Mouse (Mus musculus) CD8-positive naive resting alpha-beta T cell, adult 2 months (primary cell): ENCODE results near the gene Clstn1.

ENCODE experiments used
- DNase-seq, 2 experiments: peaks; one replicate each; pipeline ENCODE4 v3.0.0; 2022; ENCODE audit warnings: low read depth in 2 of 2, low spot score in 2 of 2

Gene Clstn1

DNA sequence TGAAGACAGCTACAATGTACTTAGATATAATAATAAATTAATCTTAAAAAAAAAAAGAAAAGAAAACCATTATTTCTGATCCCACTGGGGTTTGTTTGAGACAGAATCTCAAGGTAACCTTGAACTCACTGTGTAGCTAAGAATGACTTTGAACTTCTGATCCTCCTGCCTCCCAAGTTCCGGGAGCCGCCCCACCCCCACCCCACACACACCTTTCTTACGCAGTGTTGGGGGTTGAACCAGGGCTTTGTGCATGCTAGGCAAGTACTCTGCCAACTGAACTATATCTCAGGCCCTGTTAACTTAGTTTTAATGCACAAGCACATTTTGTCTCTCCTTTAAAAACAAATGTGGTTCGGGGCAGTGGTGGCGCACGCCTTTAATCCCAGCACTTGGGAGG, 84.9 kb downstream of the Clstn1 start:
- no peak for DNase-seq

DNA sequence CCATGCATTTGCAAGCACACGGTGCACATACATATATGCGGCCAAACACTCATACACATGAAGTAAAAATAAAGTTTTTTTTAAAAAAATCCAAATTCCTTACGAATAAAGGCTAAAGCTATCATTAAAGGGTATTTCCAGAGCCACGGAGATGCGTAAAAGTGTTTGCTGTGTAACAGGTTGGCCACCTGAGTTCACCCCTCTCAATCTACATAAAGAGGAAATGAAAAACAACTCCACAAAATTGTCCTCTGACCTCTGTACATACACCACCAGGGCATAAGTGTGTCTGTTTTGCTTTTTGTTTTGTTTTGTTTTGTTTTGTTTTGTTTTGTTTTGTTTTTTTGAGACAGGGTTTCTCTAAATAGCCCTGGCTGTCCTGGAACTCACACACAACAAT, 86.5 kb downstream of the Clstn1 start:
- DNase-seq = no peak

DNA sequence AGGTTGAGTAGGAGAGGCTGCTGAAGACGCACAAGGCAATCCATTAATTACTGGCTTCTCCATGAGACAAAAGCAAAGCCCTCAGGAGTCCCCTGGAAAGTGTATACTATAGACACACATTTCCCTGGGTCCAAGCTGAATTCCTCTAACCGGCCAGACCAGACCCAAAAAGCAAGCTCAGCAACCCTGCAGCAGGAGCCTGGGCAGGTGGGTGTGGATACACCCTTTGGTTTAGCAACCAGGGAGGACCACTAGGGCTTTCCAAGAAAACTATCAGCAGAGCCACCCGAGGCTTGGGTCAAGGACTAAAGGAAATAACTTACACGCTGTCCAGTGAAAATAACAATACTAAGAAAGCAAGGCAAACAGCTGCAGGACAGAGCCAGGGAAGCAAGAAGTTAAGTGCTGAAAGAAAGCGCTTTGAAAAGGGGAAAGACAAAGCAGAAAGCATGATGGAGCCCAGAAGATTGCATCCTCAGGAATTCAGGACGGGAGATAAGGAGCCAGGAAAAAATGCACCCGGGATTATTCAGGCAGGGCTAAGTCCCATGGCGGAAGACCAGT, 88.6 kb downstream of the Clstn1 start:
- no peak for DNase-seq

DNA sequence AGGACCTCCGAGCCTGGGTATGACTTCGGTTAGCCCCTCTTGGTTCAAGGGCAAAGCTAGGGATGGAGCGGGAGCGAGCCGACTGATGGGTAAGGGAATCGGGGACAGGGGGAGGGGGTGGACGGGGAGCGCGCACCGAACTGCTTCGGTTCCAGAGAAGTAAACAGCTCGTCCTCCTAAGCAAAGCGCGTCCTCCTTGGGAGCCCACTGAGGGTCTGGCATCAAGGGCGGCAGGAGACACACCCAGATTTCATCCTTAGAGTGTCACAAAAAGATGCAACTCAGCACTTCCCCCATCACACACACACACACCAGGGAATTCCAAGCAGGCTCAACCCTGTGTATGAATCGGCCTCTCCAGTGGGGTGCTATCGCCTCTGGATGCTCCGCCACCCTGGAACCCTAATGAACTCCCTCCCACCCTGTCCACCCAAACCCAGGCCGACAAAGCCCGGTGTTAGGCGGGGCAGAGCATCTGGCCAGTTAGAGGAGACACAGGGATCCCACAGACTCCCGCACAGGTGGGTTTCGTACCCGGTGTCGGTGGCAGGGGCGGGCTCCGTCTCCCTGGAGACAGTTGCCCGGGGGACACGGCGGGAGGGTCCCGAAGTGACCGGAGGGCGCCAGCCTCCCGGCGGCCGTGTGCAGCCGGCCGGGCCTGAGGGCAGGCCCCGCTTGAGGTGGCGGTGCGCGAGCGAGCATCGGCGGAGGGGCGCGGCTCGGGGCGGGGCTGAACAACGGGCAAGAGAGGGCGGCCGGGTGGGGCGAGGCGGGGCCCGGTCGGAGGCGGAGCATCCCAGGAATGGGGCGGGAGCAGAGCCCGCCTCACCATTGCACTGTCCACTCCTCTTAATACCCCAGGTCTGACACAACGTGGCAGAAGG, 89.4 kb downstream of the Clstn1 start:
- no peak for DNase-seq

DNA sequence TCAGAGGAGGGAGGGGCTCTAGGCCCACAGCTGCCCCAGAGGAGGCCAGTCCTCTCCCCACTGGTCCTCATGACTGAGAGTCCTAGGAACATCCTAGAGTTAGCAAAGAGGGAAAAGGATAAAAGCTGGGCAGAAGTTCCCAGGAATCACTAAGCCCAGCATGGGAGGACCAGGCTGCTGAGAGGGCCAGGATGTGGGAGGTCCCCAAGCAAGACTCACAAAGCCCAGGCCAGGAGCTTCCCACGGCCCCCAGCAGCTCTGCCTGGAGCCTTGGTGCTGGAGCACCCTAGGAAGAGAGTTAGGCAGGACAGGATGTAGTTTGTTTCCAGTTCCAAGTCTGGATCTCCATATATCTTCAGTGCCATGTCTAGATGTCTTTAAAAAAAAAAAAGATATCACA, 91.7 kb downstream of the Clstn1 start:
- DNase-seq = no peak

DNA sequence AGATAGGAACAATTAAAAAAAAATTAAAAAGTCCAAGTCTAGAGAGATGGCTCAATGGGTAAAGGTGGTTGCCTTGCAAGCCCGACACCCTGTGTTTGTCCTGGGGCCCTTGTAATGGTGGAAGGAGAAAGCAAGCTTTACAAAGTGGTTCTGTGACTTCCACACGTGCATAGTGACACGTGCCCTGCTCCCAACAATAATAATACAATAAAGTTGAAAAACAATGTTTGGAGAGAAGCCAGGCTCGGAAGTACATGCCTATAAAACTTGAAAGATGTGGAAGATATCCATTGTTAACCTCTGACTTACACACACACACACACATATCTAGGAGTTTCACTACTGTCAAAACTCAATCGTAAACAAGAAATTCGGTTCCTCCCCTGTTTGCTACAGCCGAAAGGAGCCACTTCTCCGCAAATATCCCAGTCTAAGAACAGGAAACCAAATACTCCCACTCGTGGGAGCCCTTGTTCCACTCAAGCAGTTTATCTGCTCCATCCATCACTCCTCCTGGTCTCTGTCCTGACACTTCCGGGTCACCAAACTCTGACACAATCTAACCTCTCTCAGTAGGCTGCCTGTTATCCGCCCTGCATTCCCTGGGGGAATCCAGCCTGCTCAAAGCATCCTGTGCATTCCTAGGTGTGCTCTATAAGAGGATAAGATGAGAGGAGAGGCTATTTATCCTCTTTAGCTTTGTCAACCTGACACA, 92.9 kb downstream of the Clstn1 start:
- no peak for DNase-seq

DNA sequence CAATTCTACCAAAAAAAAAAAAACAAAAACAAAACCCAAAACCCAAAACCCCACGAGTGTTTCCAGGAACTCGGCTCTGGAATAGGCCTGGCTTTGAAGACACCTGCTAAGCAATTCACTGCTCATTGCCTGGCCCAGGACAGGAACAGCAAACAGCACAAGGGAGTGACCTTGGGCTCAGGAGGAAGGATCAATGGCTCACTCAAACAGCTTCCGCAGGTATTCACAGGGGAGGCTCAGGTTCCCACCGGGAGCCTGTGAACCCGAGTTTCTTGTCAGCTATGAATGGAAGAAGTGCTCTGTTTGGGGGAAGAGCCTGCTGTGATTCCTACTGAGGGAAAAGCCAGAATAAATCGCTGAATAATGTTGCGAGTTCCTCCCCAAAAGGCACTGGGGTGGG, 97.6 kb downstream of the Clstn1 start:
- no peak for DNase-seq

DNA sequence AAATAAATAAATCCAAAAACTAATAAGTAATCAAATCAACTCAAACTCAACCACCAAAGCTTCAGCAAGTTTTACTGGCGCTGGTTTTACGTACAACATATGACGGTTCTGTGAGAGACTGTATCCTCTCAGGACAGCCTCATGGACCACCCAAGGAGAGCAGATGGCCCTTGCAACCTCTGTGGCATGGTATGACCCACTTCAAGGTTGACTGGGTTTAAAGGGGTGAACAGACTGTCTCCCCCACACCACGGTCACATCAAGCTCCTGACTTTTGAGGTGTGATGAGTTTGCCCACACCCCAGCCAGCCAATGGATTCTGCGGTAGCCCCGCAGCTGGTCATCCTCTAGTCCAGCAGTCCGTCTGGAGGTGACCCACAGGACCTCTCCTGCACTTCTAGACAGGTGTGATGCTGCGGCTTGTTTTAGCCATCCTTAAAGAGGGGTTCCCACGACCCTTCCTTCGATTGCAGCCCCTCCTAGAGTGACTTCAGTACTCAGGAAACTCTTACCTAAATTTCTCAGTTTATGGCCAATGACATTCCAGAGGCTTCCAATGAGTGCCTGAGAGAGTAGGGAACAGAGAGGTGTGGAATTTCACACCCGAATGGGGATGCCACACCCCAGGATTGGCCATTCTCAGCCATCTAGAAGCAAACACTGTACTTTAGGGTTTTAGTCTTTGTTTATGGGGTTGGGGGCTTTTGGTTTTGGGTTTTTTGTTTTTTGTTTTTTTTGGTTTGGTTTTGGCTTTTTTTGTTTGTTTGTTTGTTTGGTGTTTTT, 98.8 kb downstream of the Clstn1 start:
- DNase-seq = no peak

DNA sequence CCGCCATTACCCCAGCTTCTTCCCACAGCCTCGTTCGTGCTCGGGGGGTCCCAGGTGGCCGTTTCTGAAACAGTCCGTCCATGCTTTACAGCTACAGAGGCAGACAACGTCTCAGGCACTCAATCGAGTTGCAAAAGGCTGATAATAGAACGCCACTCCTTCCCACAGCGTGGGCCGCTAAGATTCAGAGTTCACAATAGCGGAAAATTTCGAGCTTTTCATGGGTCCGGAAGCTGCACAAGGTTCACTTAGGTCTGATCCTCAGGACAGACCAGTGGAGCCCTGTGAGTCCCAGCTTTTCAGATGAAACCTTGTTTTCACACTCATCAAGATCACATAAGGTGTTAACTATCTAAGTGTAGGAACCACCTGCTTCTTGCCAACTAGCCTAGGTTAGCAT, 102.6 kb downstream of the Clstn1 start:
- no peak for DNase-seq

DNA sequence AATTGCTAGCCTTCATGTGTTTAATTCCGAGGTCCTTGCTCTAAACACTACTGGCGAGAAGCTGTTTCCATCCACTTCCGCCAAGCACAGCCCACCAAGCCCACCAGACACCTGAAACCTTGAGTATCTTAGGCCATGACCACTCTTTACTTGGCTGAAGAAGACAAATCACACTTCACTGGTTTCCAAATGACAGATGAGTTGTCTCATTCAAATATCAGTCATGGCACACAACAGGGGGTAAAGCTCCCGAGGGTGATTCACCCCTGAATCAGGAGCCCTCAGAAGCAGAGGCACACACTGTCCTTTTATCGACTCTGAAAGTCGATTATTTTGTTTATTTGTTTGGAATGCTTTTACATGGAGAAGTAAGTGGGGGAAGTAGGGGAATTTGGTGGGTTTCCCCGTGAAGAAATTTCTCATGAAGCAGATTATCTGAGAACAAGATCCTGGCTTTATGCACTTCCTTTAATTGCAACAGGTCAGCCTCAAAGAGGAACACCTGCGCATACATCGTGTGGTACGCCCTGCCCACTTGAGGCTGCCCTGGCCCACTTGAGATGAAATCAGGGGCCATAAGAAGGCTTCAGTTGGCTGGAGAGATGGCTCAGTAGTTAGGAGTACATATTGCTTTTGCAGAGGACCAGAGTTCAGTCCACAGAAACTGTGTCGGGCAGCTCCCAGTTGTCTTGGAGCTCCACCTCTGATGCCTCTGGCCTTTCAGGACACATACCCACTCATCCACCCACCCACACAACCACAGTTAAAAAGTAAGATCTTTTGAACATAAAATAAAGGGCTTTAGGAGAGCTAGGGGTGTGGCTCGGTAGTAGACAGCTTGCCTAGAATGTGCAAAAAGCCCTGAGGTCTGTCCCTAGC, 103.8 kb downstream of the Clstn1 start:
- DNase-seq = no peak

DNA sequence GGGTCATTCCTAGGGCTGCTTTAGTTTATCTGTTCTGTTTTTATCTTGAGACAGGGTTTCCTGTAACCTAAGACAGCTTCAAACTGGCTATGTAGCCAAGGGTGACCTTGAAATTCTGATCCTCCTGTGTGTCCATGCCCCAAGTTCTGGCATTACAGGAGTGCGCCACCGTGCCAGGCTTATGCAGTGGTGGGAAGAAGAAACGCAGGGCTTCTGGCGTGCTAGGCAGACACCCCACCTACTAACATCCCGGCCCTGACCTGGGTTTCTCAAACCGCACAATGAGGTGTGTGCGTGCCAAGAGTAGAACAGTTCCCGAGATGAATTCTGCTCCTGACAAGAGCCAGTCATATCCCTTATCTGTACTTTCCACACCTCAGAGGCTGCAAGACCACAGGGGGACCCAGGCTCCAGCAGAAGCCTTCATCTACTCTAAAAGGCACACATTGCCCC, 104.6 kb downstream of the Clstn1 start:
- no peak for DNase-seq

DNA sequence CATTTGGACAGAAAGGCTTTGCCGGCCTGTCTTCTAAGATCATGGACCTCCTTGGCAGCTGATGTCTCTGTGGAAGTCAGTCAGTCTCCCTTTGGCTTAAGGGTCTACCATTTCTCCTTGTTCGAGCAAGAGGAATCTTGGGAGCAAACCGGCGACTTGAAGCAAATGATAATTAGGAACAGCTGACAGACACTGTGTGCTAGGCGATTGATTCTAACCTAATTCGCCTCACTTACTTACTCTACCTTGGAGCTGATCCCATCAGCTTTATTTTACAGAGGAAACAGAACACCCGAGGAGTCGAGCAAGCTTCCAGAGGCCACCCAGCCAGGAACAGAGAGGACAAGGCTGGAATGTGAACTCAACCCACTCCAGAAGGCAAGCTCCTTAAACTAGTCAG, 105.1 kb downstream of the Clstn1 start:
- no peak for DNase-seq

DNA sequence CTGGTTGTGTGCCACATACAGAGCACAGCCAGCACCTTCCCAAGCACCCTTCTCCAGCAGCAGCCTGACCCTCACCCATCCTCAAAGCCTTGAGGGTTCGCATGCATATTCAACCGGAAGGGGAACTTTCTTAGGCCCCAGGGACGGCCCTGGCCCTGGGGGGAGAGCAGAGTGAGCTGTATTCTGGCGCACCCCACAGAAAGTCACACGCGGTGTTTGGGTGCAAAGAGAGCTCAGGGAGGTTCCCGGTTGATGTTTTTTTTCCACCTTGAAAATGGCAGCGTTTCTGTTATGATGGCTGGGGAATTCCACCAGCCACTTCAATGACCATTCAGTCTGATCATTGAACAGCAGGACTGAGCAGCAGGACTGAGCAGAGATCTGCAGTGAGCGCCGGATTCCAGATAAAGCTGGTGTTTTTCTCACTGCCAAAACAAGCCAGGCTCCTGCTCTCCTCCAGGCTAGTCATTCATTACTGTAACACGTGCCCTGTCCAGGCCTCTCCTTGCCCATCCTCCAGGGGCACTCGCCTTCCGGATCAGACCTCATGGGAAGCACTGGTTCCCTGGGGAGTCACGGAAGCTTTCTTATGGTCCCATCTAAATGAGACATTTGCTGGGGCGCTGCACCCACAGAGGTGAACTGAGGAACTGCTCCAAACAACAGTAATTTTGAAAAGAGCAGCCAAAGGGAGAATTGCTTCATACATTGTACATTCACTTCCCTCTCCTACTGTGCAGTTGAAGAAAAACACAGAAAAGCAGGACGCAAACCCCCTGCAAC, 110.1 kb downstream of the Clstn1 start:
- DNase-seq = no peak

DNA sequence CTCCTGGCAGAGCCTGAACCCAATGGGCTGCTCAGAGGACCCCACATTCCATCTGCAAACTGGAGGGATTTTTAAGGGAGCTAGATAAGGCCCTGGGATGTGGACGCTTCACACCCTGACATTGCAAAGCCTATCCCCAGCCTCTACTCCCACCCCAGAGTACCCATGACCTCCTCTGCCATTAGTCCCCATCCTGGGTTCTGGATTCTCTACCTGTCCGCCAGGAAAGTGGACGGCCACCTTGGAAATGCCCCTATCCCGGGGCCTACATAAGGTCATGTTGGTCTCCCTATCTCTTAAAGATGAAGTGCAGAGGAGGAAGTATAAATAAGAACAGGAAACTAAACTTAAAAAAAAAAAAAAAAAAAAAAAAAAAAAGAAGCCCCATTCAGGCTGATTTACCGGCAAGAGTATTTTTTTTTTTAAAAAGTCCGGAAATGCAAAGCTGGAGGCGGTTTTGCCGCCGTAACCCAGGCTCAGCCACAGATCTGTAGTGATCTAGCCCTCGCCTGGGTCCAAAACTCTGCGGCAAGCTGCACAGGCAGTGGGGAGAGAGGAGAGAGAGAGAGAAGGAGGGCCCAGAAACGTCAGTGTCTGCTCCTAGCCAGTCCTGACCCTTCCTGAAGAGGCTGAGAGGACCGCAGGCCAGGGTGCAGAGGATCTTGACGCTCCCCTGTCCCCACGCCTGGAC, 111.4 kb downstream of the Clstn1 start:
- DNase-seq = peak; percentile 67 to 71

DNA sequence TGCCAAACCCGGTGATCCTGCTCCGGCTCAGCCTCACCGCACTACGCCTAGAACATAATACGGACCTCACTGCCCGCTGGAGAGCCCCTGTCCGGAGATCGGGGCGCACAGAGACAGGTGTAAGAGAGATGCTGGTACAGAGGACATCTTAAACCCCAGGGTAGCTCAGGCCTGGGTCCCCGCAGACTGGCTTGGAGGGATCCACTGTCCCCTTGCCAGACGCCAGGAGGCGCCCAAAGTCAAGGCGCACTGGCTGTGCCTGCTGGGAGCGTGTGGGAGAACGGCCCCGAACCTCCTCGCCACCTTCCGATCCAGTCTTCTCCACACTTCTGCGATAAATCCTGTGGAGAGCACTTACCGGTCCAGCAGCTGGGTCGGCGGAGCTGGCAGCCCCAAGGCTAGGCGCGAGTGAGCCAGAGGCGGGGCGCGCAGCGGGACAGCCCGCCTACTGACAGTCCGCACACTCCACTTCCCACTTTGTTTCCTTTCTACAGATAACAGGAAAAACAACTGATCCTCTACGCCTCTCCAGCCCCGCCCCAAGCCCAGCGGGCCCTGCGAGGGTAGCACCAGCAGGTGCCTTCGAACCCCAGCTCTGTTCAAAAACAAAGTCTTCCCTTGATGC, 112.0 kb downstream of the Clstn1 start:
- DNase-seq = peak; percentile 71 to 76
